Mouse (Mus musculus) erythroblast, embryonic 14.5 days (primary cell): ENCODE results near the gene Tedc2.

Experiments
- GATA1 ChIP-seq: IDR thresholded peaks from 2 replicates; pipeline ENCODE4 v1.6.1; 2012; ENCODE audit warnings: low read length, inconsistent platforms, mixed read lengths
- TAL1 ChIP-seq: IDR thresholded peaks from 3 replicates; pipeline ENCODE4 v1.6.1; 2012; ENCODE audit warnings: low read length, inconsistent platforms, mixed read lengths

DNA sequence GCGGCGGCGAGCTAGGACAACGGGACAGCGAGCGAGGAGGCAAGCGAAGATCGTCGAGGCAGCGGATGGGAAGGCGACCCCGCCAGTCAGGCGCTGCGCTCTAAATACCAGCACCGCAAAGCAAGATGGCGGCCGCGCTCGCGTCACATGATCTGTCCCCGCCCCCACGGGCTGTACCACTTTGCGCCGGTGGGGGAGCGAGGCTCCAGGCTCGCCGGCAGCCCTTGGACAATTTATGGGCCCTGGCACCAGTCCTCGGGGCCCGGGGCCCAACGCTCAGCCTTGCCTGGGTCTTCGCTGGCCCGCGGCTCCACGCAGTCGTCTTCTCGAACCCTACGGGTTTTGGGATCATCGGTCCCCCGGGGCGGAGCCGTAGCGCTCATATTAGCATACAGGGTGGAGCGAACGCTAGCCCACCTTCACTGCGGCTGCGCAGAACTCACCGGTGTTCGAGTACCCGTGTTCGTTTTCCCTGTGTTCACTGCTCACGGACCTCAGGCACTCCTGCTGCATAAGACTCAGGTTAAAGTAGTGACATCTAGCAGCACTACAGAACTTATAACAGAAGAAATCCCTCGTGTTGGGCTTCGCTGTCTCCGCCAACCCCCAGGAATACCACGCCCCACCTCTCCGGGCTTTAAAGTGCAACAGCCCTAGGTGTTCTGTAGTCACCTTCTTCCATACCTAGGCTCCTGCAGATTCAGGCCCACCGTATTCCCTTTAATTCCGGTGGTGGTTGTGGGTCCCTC is 51.2 kb downstream of the Tedc2 start, which contains the start of gene Atp6v0c:
- TF ChIP-seq TAL1 (no peak), GATA1 (no peak)
